Mouse (Mus musculus) CD4-positive naive resting alpha-beta T cell, adult 76 days (primary cell): ENCODE results near the gene Grasp. TPM values are rescaled to one million over a fixed set of nuclear protein-coding genes. Genes with fewer than 3 reads are reported as not detected.

ENCODE experiments used
- total RNA-seq: library from RNA; stranded (reverse); gene quantifications from one replicate; pipeline ENCODE4 v1.2.4, GENCODE M21; 2023

Gene Grasp
- total RNA-seq, result 14.9 TPM

DNA sequence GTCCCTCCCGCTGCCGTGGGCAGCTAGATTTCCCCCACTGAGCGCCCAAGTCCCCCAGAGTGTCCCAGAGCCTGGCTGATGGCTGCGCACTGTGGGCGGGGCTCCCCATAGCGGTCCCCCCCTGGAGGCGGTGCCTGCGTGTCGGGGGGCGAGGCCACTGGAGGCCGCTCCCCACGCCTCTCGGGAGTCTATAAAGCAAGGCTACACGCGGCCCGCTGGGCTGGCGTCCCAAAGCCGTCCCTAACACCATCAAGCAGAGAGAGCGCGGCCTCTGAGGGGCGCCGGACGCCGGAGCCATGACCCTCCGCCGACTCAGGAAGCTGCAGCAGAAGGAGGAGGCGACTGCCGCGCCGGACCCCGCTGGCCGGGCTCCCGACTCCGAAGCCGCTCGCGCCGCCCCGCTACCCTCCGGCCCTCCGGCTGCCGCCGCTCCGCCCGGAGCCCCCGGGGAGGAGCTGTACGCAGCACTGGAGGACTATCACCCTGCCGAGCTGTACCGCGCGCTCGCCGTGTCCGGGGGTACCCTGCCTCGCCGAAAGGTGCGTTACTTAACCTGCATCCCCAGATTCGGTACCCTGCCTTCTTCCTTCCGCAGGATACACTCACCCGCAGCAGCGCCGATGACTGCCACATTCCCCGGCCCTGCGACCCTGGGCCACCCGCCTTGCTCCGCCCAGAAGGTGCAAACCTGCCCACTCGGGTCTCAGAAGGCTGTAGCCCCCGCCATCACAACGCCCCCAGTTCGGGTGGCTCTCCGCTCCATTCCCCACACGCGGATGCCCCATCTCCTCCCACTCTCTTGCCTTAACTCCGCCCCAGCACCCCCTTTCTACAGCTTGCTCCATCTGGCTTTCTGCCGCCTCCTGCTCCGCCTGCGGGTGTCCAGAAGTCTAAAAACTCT, at the start of gene Grasp:
Grasp (plus strand) TSS at position 183 of the 901 bp plus-strand sequence.

DNA sequence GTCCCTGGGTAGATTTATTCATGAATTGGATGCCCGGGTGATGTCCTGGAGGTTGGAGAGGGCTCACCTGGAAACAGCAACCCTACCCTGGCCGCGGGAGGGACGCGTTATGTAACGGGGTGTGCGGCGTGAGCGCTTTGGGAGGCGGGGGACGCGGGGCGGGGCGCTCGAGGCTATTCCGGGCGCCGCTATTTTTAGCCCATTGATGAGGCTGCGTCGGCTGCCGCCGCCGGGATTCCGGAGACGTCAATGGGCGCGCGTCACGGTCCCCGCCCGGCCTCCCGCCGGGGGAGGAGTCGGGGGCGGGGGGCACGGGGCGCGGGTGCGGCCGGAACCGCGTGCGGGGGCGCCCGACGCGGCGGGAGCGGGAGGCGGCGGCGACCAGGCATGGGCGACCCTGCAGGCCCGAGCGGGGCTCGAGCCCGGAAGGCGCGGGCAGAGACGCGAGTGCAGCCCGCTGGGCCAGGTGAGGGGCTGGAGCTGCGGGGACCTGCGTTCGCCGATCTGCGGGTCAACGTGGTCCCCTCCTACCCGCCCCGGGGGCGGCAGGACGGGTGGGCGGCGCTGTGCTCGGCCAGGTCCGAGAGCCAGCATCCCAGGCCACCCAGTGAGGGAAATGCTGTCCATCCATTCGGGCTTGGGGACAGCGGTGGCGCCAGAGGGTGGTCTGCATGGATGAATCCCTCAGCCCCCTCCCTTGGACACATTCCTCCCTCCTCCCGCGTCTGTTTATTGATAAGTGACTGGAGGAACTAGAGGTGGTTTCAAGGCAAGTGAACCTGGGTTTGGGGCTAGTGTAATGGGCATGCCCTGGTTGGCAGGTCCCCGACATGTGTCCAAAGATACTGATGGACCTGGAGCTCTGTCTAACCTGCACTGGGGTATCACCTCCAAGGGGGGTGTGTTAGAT, 30.2 kb downstream of the Grasp start, which contains the start of gene Nr4a1:
Nr4a1 (plus strand) TSS at position 384 of the 910 bp plus-strand sequence.

Other genes starting within 250 kb of the Grasp start
- not detected for gene Gm47841, start 176.8 kb upstream of the Grasp start, total RNA-seq
- not detected for gene Fignl2, start 145.6 kb upstream of the Grasp start, total RNA-seq
- not detected for gene Ankrd33, start 108.4 kb upstream of the Grasp start, total RNA-seq
- 20.9 TPM for gene Acvrl1, start 95.7 kb upstream of the Grasp start, total RNA-seq
- gene Acvr1b, start 50.1 kb upstream of the Grasp start, total RNA-seq, result 31.3 TPM
- 353 TPM for gene Nr4a1, start 30.1 kb downstream of the Grasp start, total RNA-seq
- gene Atg101, start 60.1 kb downstream of the Grasp start, total RNA-seq, result 72.6 TPM
- gene 6030408B16Rik, start 69.0 kb downstream of the Grasp start, total RNA-seq, result 1.2 TPM
- gene Krt80, start 146.0 kb downstream of the Grasp start, total RNA-seq, result 1.6 TPM
- gene Krt7, start 186.9 kb downstream of the Grasp start, total RNA-seq, result not detected
- gene Krt87, start 214.6 kb downstream of the Grasp start, total RNA-seq, result not detected
- not detected for gene Krt88, start 223.6 kb downstream of the Grasp start, total RNA-seq
- gene Krt81, start 239.6 kb downstream of the Grasp start, total RNA-seq, result not detected
- gene Krt86, start 249.3 kb downstream of the Grasp start, total RNA-seq, result not detected